Mouse (Mus musculus) adrenal gland (tissue): ENCODE results near the gene 6030458C11Rik.

Experiments
- intact Hi-C: fragments of 180-260 bp; cut with DNase I; formaldehyde crosslinking; loops from one replicate; pipeline ENCODE4 v1.15.1; 2025
- microRNA-seq, 2 experiments: library from miRNA; unstranded; fragments of <30 nt; microRNA quantifications; one replicate each; pipeline ENCODE4; 2019

Gene 6030458C11Rik

DNA sequence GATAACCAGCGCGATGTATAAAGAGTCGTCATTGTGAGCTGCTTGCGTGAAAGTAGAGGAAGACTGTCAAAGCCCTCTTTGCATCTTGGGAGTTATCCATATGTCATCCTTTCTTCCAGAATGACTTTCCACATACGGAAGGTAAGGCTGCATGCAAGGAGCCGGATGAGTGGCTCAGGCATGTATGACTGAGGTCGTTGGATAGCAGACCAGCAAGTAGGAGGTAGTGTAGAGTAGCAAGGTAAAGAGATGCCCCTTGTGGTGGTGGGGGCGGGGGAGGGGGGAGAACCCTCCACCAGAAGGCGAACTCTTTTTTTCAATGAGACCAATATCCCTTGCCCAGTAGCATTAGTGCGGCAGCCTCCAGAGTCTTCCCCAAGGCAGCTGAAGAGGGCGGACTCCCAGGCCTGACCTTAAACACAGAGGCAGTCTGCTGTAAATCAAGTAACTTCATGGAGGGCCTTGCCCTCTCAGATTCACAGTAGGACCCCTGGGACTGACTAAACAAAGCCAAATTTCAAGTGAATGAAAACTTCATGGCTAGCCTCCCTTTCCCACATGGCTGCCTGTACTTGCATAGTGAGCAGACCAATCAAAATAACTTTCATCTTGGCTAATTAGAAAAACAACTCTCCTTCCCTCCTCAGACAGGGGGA is 62.1 kb downstream of the 6030458C11Rik start:
- intact Hi-C loops: no loop called here

DNA sequence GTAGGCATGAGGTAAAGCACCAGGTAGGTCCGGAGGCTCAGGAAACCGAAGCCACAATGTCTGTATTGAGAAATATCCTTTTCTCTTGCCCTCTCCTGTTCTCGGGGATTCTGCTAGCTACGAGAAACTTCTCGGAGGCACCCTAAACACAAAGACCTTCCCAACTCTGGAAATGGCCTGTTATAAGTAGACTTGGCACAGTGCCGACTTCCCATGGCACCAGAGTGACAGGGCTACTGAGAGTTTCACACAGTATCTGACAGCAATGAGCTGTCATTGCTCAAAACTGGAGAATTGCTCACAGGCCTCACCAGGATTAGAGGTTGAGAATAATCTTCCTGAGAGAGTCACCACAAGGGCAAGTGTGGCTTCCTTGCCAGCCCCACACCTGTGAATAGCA is 63.7 kb downstream of the 6030458C11Rik start:
- intact Hi-C loops: no loop called here

DNA sequence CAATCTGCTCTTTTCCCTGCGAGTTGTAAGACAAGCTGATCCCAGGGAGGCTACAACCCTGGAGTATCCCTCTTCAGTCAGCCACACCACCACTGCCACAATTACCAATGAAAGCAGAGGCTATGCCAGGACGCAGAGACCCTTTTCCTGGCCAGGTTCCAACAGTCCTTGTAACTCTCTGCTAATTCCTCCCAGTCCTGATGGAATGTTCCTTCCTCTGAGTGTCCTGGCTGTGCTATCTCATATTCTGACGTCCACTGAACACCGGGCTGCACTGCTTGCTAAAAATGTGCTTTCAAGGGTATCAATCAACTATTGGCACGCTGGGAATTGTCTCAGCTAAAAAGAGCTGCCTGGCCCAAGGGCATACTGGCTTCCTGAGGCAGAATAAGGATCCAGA is 66.0 kb downstream of the 6030458C11Rik start:
- intact Hi-C loops: no loop called here

Small RNA genes within 50 kb of the gene (microRNA-seq; reads per million reads assigned to microRNA genes)
- gene Gm47288: 0 reads per million in 2 experiments
